Mouse (Mus musculus) ES-E14 (cell line): Measurements from ENCODE around the gene Olfr148. TPM values are rescaled to one million over a fixed set of nuclear protein-coding genes. Genes with fewer than 3 reads are reported as not detected.

Source experiments
- DNase-seq: peaks from one replicate; pipeline ENCODE4 v3.0.0-alpha.2; 2013; ENCODE audit warnings: low read depth, low spot score
- H3K27ac ChIP-seq: 2 replicates; pipeline ENCODE4 v1.5.1; 2012; ENCODE audit warnings: low read depth, mild to moderate bottlenecking, low read length, moderate library complexity, mixed read lengths; ENCODE audit not compliant: poor library complexity, insufficient read depth, severe bottlenecking
- H3K36me3 ChIP-seq: 2 replicates; pipeline ENCODE4 v1.6.1; 2012; ENCODE audit warnings: mild to moderate bottlenecking, low read length, moderate library complexity, mixed read lengths; ENCODE audit not compliant: control insufficient read depth, poor library complexity, insufficient read depth, severe bottlenecking
- H3K4me1 ChIP-seq, 2 experiments: fragments of 150-350 bp in 1 of 2; sonication (generic) in 1 of 2; 2 replicates each; pipeline ENCODE4 v1.6.1; 2012; ENCODE audit warnings: low read length in 2 of 2, mild to moderate bottlenecking in 1 of 2, mixed read lengths in 1 of 2; ENCODE audit not compliant: control insufficient read depth in 2 of 2, insufficient read depth in 2 of 2, poor library complexity in 1 of 2
- H3K4me3 ChIP-seq, 2 experiments: fragments of 150-350 bp in 1 of 2; sonication (generic) in 1 of 2; 2 replicates each; pipeline ENCODE4 v1.5.1; 2012; ENCODE audit warnings: low read length in 2 of 2, low read depth in 1 of 2, mild to moderate bottlenecking in 1 of 2, mixed read lengths in 1 of 2; ENCODE audit not compliant: insufficient read depth in 1 of 2, poor library complexity in 1 of 2, severe bottlenecking in 1 of 2
- H3K9ac ChIP-seq: 2 replicates; pipeline ENCODE4 v1.6.1; 2012; ENCODE audit warnings: low read depth, mild to moderate bottlenecking, low read length, mixed read lengths; ENCODE audit not compliant: poor library complexity, insufficient read depth, severe bottlenecking
- H3K9me3 ChIP-seq: fragments of 150-350 bp; sonication (generic); 2 replicates; pipeline ENCODE4 v1.6.1; 2012; ENCODE audit warnings: low read depth, mild to moderate bottlenecking, low read length; ENCODE audit not compliant: control insufficient read depth, insufficient read depth
- CHD2 ChIP-seq: IDR thresholded peaks from 2 replicates; pipeline ENCODE4 v1.6.1; 2014; ENCODE audit warnings: mild to moderate bottlenecking, low read depth, low read length, inconsistent platforms
- HCFC1 ChIP-seq: IDR thresholded peaks from 2 replicates; pipeline ENCODE4 v1.6.1; 2012; ENCODE audit warnings: low read length, inconsistent platforms, borderline replicate concordance; ENCODE audit not compliant: insufficient read depth
- MAFK ChIP-seq: IDR thresholded peaks from 2 replicates; pipeline ENCODE4 v1.6.1; 2014; ENCODE audit warnings: mild to moderate bottlenecking, low read depth, low read length, inconsistent platforms; ENCODE audit not compliant: insufficient read depth
- ZC3H11A ChIP-seq: IDR thresholded peaks from 2 replicates; pipeline ENCODE4 v1.6.1; 2012; ENCODE audit warnings: low read depth, mild to moderate bottlenecking, inconsistent platforms, low read length, borderline replicate concordance
- ZNF384 ChIP-seq: IDR thresholded peaks from 2 replicates; pipeline ENCODE4 v1.6.1; 2012; ENCODE audit warnings: low read depth, low read length, inconsistent platforms
- in situ Hi-C, 2 experiments: fragments of 600-800 bp; cut with MboI; formaldehyde crosslinking; loops; one replicate each; pipeline ENCODE4 v1.15.1; 2025; ENCODE audit warnings: low sequenced_read_pairs in 2 of 2, inconsistent platforms in 1 of 2; ENCODE audit not compliant: unreplicated experiment in 2 of 2
- total RNA-seq: library from RNA; depleted of rRNA; stranded (reverse); fragments of 300-350 nt; gene quantifications from 2 replicates; pipeline ENCODE4 v1.2.3, GENCODE M21; 2012

Olfr148 gene
- total RNA-seq, 1 experiment = not detected

- H3K36me3 ChIP-seq = no peaks in the 10 kb centered on the region
- H3K4me3 ChIP-seq = peak overlapping the region in 1 of 2 experiments; percentile 51; a peak in 2 of 4 replicates
- no peak overlapping the region for H3K9ac ChIP-seq
- no peaks in the 10 kb centered on the region for H3K9me3 ChIP-seq
- TF ChIP-seq ZC3H11A (no peak), MAFK (no peak), HCFC1 (no peak), CHD2 (no peak), ZNF384 (no peak)
- DNase-seq = peak; percentile 16
- in situ Hi-C loops = no loop called here
- peaks cover 3 to 4% of the 10 kb centered on the region in 2 experiments; a peak in 3 of 4 replicates for H3K4me1 ChIP-seq
- H3K27ac ChIP-seq = no peak overlapping the region
These were observed 7.1 kb upstream of the Olfr148 start for GRCm38 (mm10) chr9:39603333-39603845.

GRCm38 (mm10) chr9:39603999-39604453, 6.4 kb upstream of the Olfr148 start, which contains the start of gene AW551984:
Gene AW551984 (minus strand): TSS chr9:39604403.
- H3K4me1 ChIP-seq = peaks cover 3 to 4% of the 10 kb centered on the region in 2 experiments; a peak in 3 of 4 replicates
- H3K9me3 ChIP-seq = no peaks in the 10 kb centered on the region
- TF ChIP-seq CHD2 = no peak
- no peak for TF ChIP-seq ZNF384
- no peak for TF ChIP-seq ZC3H11A
- no peak for TF ChIP-seq MAFK
- TF ChIP-seq HCFC1 = no peak
- H3K36me3 ChIP-seq = no peaks in the 10 kb centered on the region
- no peak within 1 kb of the TSS for H3K27ac ChIP-seq
- H3K4me3 ChIP-seq = peak within 1 kb of the TSS in 1 of 2 experiments; percentile 51; a peak in 2 of 4 replicates
- peak; percentile 20 for DNase-seq
- in situ Hi-C loops = no loop called here
- no peak within 1 kb of the TSS for H3K9ac ChIP-seq

- no peak overlapping the region for H3K4me3 ChIP-seq
- no peak overlapping the region for H3K27ac ChIP-seq
- no peaks in the 10 kb centered on the region for H3K9me3 ChIP-seq
- no peaks in the 10 kb centered on the region for H3K36me3 ChIP-seq
- H3K4me1 ChIP-seq = peaks cover 0 to 2% of the 10 kb centered on the region in 2 experiments; a peak in 1 of 4 replicates
- no peak overlapping the region for H3K9ac ChIP-seq
- no peak for TF ChIP-seq CHD2
- no peak for TF ChIP-seq MAFK
- no peak for TF ChIP-seq HCFC1
- in situ Hi-C loops = no loop called here
- DNase-seq = no peak
These were observed 2.0 kb upstream of the Olfr148 start for GRCm38 (mm10) chr9:39608497-39608896.

- H3K27ac ChIP-seq = no peak overlapping the region
- H3K4me3 ChIP-seq = no peak overlapping the region
- no peaks in the 10 kb centered on the region for H3K4me1 ChIP-seq
- no peak for DNase-seq
- H3K9me3 ChIP-seq = no peaks in the 10 kb centered on the region
- H3K9ac ChIP-seq = no peak overlapping the region
- in situ Hi-C loops = no loop called here
- no peaks in the 10 kb centered on the region for H3K36me3 ChIP-seq
- TF ChIP-seq CHD2 (no peak), ZC3H11A (0 out of 2 replicates have a peak, but pooled peaks have one; percentile 24)
These were observed 1.5 kb downstream of the Olfr148 start for GRCm38 (mm10) chr9:39611953-39612352.

- no peak within 1 kb of the TSS for H3K4me3 ChIP-seq
- no peaks in the 10 kb centered on the region for H3K36me3 ChIP-seq
- H3K9ac ChIP-seq = no peak within 1 kb of the TSS
- DNase-seq = no peak
- no peaks in the 10 kb centered on the region for H3K4me1 ChIP-seq
- no peak for TF ChIP-seq MAFK
- no peak for TF ChIP-seq CHD2
- no peak for TF ChIP-seq HCFC1
- no peak for TF ChIP-seq ZNF384
- no peak for TF ChIP-seq ZC3H11A
- H3K27ac ChIP-seq = no peak within 1 kb of the TSS
- H3K9me3 ChIP-seq = no peaks in the 10 kb centered on the region
- in situ Hi-C loops = no loop called here
These were observed 10.6 kb downstream of the Olfr148 start, which contains the start of gene Olfr960 for GRCm38 (mm10) chr9:39621073-39621472. Gene Olfr960 (plus strand): TSS chr9:39621373.
